Mouse (Mus musculus): ENCODE results near the gene Rala.

DNA sequence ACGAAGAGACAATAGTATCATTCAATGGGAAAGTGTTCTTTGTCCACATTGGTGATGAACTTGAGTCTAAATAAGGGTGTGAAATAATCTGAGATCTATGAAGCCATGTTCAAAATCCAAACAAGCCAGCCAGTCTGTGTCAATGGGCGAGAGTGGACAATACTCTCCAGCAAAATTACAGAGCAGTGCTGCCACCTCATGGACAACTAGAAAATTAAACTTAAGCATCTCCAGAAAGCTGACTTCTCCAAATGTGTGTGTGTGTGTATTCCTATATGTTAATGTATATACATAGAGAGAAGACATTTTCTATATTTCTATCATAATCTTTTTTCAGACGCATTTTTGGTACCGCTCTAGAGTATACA, 105.6 kb downstream of the Rala start:
- TF ChIP-seq CTCF (IDR thresholded peaks at IDR 0.05; ENCODE audit: control insufficient read depth, insufficient read depth, insufficient replicate concordance, low read depth, low read length) (no peak), POLR2A (IDR thresholded peaks at IDR 0.05; ENCODE audit: control insufficient read depth, low read depth, low read length) (no peak)
